Mouse (Mus musculus): ENCODE data around the gene Fryl. TPM values are rescaled to one million over a fixed set of nuclear protein-coding genes. Genes with fewer than 3 reads are reported as not detected.

Gene Fryl
- total RNA-seq, 2 experiments from 2014 or later = 635 to 1,411 TPM

GRCm38 (mm10) chr5:73171876-73172480 lies 84.4 kb downstream of the Fryl start:
- ATAC-seq (replicated peaks; ENCODE audit: low FRiP score, poor library complexity, severe bottlenecking) = no peak

GRCm38 (mm10) chr5:73171203-73171602 lies 85.2 kb downstream of the Fryl start:
- no peak for ATAC-seq (replicated peaks; ENCODE audit: low FRiP score, poor library complexity, severe bottlenecking)

GRCm38 (mm10) chr5:73168769-73169272 lies 87.6 kb downstream of the Fryl start:
- no peak for ATAC-seq (replicated peaks; ENCODE audit: low FRiP score, poor library complexity, severe bottlenecking)

GRCm38 (mm10) chr5:73167976-73168768 lies 88.2 kb downstream of the Fryl start:
- ATAC-seq (replicated peaks; ENCODE audit: low FRiP score, poor library complexity, severe bottlenecking) = no peak

GRCm38 (mm10) chr5:73163970-73164369 lies 92.4 kb downstream of the Fryl start:
- no peak for ATAC-seq (replicated peaks; ENCODE audit: low FRiP score, poor library complexity, severe bottlenecking)

- ATAC-seq (replicated peaks; ENCODE audit: low FRiP score, poor library complexity, severe bottlenecking) = no peak
Observed at GRCm38 (mm10) chr5:73162492-73162891, 93.9 kb downstream of the Fryl start.

- ATAC-seq (replicated peaks; ENCODE audit: low FRiP score, poor library complexity, severe bottlenecking) = no peak
Observed at GRCm38 (mm10) chr5:73160440-73160839, 96.0 kb downstream of the Fryl start.

- ATAC-seq (replicated peaks; ENCODE audit: low FRiP score, poor library complexity, severe bottlenecking) = no peak
Observed at GRCm38 (mm10) chr5:73157502-73157901, 98.9 kb downstream of the Fryl start.

- ATAC-seq (replicated peaks; ENCODE audit: low FRiP score, poor library complexity, severe bottlenecking) = no peak
Observed at GRCm38 (mm10) chr5:73157009-73157408, 99.4 kb downstream of the Fryl start.

- no peak for ATAC-seq (replicated peaks; ENCODE audit: low FRiP score, poor library complexity, severe bottlenecking)
Observed at GRCm38 (mm10) chr5:73156226-73156926, 100.0 kb downstream of the Fryl start.

GRCm38 (mm10) chr5:73153802-73154465 lies 102.5 kb downstream of the Fryl start:
- ATAC-seq (replicated peaks; ENCODE audit: low FRiP score, poor library complexity, severe bottlenecking) = no peak

- no peak for ATAC-seq (replicated peaks; ENCODE audit: low FRiP score, poor library complexity, severe bottlenecking)
Observed at GRCm38 (mm10) chr5:73152206-73152605, 104.2 kb downstream of the Fryl start.

- ATAC-seq (replicated peaks; ENCODE audit: low FRiP score, poor library complexity, severe bottlenecking) = no peak
Observed at GRCm38 (mm10) chr5:73150877-73151445, 105.5 kb downstream of the Fryl start.

GRCm38 (mm10) chr5:73144987-73145386 lies 111.4 kb downstream of the Fryl start:
- ATAC-seq (replicated peaks; ENCODE audit: low FRiP score, poor library complexity, severe bottlenecking) = no peak

- ATAC-seq (replicated peaks; ENCODE audit: low FRiP score, poor library complexity, severe bottlenecking) = 0 out of 2 replicates have a peak, but pooled peaks have one; percentile 33
Observed at GRCm38 (mm10) chr5:73141712-73142111, 114.7 kb downstream of the Fryl start.

- no peak for ATAC-seq (replicated peaks; ENCODE audit: low FRiP score, poor library complexity, severe bottlenecking)
Observed at GRCm38 (mm10) chr5:73141161-73141560, 115.3 kb downstream of the Fryl start.

- no peak for ATAC-seq (replicated peaks; ENCODE audit: low FRiP score, poor library complexity, severe bottlenecking)
Observed at GRCm38 (mm10) chr5:73137561-73137960, 118.9 kb downstream of the Fryl start.

GRCm38 (mm10) chr5:73135959-73136358 lies 120.5 kb downstream of the Fryl start:
- ATAC-seq (replicated peaks; ENCODE audit: low FRiP score, poor library complexity, severe bottlenecking) = no peak

GRCm38 (mm10) chr5:73135131-73135530 lies 121.3 kb downstream of the Fryl start:
- ATAC-seq (replicated peaks; ENCODE audit: low FRiP score, poor library complexity, severe bottlenecking) = no peak

- peak; percentile 83 for ATAC-seq (replicated peaks; ENCODE audit: low FRiP score, poor library complexity, severe bottlenecking)
Observed at GRCm38 (mm10) chr5:73133833-73134185, 122.6 kb downstream of the Fryl start.

All from erythroblast, adult 5-6 weeks (primary cell).